Mouse (Mus musculus) lung, postnatal 0 days (tissue): ENCODE results near the gene Nrk.

Source experiments
- CTCF ChIP-seq: IDR thresholded peaks from 2 replicates; pipeline ENCODE4 v1.5.1; 2016; ENCODE audit warnings: antibody characterized with exemption, mild to moderate bottlenecking
- EP300 ChIP-seq: IDR thresholded peaks from 2 replicates; pipeline ENCODE4 v1.6.1; 2016; ENCODE audit warnings: antibody characterized with exemption, mild to moderate bottlenecking, control low read depth

DNA sequence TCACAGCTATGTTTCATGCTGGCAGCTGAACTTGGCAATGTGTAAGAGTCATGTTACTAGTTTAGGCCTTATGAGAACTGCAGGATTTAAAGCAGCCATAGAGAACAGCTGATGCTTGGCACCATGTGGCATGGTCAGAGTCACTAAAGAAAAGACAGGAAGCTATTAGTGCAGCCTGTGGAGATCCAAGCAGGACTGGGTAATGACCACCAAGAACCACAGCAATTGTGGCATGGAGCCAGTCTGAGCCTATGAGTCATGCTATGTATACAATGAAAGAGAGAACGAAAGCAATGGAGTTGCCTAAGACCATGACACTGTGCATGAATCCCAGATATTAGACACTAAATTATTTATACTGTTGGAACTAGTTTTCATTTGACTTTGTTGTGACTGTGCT is 137.7 kb downstream of the Nrk start:
- TF ChIP-seq CTCF (no peak), EP300 (no peak)
